Mouse (Mus musculus): ENCODE measurements around the gene D10Jhu81e.

The D10Jhu81e gene

GRCm38 (mm10) chr10:78164786-78165185, 4.8 kb downstream of the D10Jhu81e start:
- in situ Hi-C loops (cut with MboI, MseI): loop anchor here (5.0 to 10.0 kb wide), 3 partner anchors 132 to 560 kb away; partner anchors contain the start of genes Gm49325 (in 1 of the 2) and Sumo3 (in 1 of the 2)

- in situ Hi-C loops (cut with MboI, MseI): loop anchor here (5.0 to 10.0 kb wide), 3 partner anchors 132 to 559 kb away; partner anchors contain the start of genes Gm49325 (in 1 of the 2) and Sumo3 (in 1 of the 2)
Observed at GRCm38 (mm10) chr10:78163923-78164322, 5.7 kb downstream of the D10Jhu81e start.

GRCm38 (mm10) chr10:78163241-78163640, 6.3 kb downstream of the D10Jhu81e start:
- in situ Hi-C loops (cut with MboI, MseI): loop anchor here (5.0 to 10.0 kb wide), 3 partner anchors 131 to 558 kb away; partner anchors contain the start of genes Gm49325 (in 1 of the 2) and Sumo3 (in 1 of the 2)

GRCm38 (mm10) chr10:78162646-78163045, 6.9 kb downstream of the D10Jhu81e start:
- in situ Hi-C loops (cut with MboI, MseI): loop anchor here (5.0 to 10.0 kb wide), 3 partner anchors 130 to 558 kb away; partner anchors contain the start of genes Gm49325 (in 1 of the 2) and Sumo3 (in 1 of the 2)

- in situ Hi-C loops (cut with MboI, MseI): loop anchor here (5.0 to 10.0 kb wide), 3 partner anchors 129 to 556 kb away; partner anchors contain the start of genes Gm49325 (in 1 of the 2) and Sumo3 (in 1 of the 2)
Observed at GRCm38 (mm10) chr10:78161096-78161495, 8.5 kb downstream of the D10Jhu81e start.

GRCm38 (mm10) chr10:78160369-78161095, 9.1 kb downstream of the D10Jhu81e start:
- in situ Hi-C loops (cut with MboI, MseI): loop anchor here (5.0 to 10.0 kb wide), 3 partner anchors 128 to 556 kb away; partner anchors contain the start of genes Gm49325 (in 1 of the 2) and Sumo3 (in 1 of the 2)

- in situ Hi-C loops (cut with MboI, MseI): loop anchor here (5.0 to 10.0 kb wide), 3 partner anchors 128 to 555 kb away; partner anchors contain the start of genes Gm49325 (in 1 of the 2) and Sumo3 (in 1 of the 2)
Observed at GRCm38 (mm10) chr10:78159906-78160305, 9.7 kb downstream of the D10Jhu81e start.

- in situ Hi-C loops (cut with MboI, MseI): no loop called here
Observed at GRCm38 (mm10) chr10:78159252-78159878, 10.2 kb downstream of the D10Jhu81e start.

- in situ Hi-C loops (cut with MboI, MseI): no loop called here
Observed at GRCm38 (mm10) chr10:78158041-78158440, 11.5 kb downstream of the D10Jhu81e start.

- in situ Hi-C loops (cut with MboI, MseI): no loop called here
Observed at GRCm38 (mm10) chr10:78156926-78157325, 12.7 kb downstream of the D10Jhu81e start.

- in situ Hi-C loops (cut with MboI, MseI): no loop called here
Observed at GRCm38 (mm10) chr10:78148834-78149766, 20.5 kb downstream of the D10Jhu81e start.

- in situ Hi-C loops (cut with MboI, MseI): no loop called here
Observed at GRCm38 (mm10) chr10:78147908-78148441, 21.6 kb downstream of the D10Jhu81e start.

- in situ Hi-C loops (cut with MboI, MseI): no loop called here
Observed at GRCm38 (mm10) chr10:78143727-78144505, 25.7 kb downstream of the D10Jhu81e start.

GRCm38 (mm10) chr10:78140843-78141242, 28.7 kb downstream of the D10Jhu81e start:
- in situ Hi-C loops (cut with MboI, MseI): no loop called here

GRCm38 (mm10) chr10:78140251-78140600, 29.4 kb downstream of the D10Jhu81e start:
- in situ Hi-C loops (cut with MboI, MseI): no loop called here

GRCm38 (mm10) chr10:78139572-78140250, 29.9 kb downstream of the D10Jhu81e start:
- in situ Hi-C loops (cut with MboI, MseI): no loop called here

GRCm38 (mm10) chr10:78138812-78139523, 30.6 kb downstream of the D10Jhu81e start:
- in situ Hi-C loops (cut with MboI, MseI): no loop called here

- in situ Hi-C loops (cut with MboI, MseI): no loop called here
Observed at GRCm38 (mm10) chr10:78137191-78137590, 32.4 kb downstream of the D10Jhu81e start.

- in situ Hi-C loops (cut with MboI, MseI): no loop called here
Observed at GRCm38 (mm10) chr10:78135947-78136346, 33.6 kb downstream of the D10Jhu81e start.
